Mouse (Mus musculus) c-Kit-positive CD71-negative TER-119-negative erythroid progenitor cells, embryonic 14.5 days (primary cell): ENCODE results near the gene Hspa4l.
"Not testable (repeated sequence)": the region's sequence is repeated elsewhere in the genome, so short reads cannot be mapped to it uniquely, and the experiment has no call there.

ENCODE experiments used
- DNase-seq: peaks from one replicate; pipeline ENCODE4 v3.0.0-alpha.2; 2013; ENCODE audit warnings: low read depth

Gene Hspa4l

DNA sequence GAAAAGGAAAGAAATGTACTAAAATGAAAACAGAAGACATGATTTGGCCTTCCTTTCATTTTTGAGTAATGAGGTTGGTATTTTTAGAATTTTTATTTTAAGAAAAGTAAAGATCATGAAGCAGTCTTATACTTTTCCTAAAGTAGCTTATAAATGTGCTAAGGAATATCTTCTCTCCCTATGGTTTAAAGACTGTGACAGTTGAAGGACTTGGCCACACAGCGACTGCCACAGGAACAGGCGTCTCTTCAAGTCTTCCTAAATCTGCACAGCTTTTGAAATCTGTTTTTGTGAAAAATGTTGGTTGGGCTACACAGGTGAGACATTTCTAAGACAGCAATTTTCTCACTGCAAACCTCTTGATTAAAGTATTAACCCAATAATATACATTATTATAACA, 69.0 kb downstream of the Hspa4l start:
- no peak for DNase-seq

DNA sequence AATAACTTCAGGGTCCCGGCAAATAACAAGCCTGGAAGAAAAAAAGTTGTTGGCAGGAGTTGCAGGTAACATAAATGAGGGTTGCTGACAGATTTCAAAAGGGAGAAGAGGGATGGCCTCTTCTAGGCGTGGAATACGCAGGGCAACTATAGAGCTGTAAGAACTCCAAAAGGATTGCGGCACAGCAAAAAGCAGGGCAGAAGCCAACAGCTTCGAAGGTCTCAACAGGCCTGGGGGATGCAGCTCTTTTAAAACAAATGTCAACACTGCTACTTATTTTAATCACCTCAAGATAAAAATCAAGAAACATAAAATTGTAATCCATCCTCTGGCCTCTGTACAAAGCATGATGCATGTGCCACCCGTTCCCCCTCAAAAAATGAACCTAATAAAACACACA, 101.2 kb downstream of the Hspa4l start:
- not testable (repeated sequence) for DNase-seq
